ENCODE assay signal across 31 mouse cellular contexts in the genomic region with DNA sequence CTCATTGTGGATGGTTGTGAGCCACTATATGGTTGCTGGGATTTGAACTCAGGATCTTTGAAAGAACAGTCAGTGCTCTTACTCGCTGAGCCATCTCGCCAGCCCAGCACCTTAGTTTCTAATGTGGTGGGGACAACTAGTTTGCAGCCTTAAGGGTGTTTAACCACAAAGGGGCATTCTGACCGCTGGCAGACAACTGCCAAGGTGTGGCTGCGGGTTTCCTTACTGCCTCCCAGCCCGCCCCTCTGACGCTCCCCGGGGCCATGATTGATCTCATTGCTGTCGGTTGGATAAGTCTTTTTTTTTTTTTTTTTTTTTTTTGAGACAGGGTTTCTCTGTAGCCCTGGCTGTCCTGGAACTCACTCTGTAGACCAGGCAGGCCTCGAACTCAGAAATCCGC. TPM values are rescaled to one million over a fixed set of nuclear protein-coding genes. Genes with fewer than 3 reads are reported as not detected.
"Had no signal": no experiment of that assay in that cellular context is flagged by ENCODE, and none has a peak within 500 bp of the region (broad histone marks: within the 10 kb centered on the region; RNA-seq: fewer than 3 reads in every experiment).

No protein-coding gene starts in this region.

RNA-seq across cellular contexts. Expression of gene Gm11172, which starts 39.5 kb away (rescaled TPM):
- total RNA-seq: common myeloid progenitor, adult 5-6 weeks; forebrain, postnatal 0 days; gastrocnemius, adult 18-20 months; gastrocnemius, adult 8-10 months; gastrocnemius, postnatal 10 days; gastrocnemius, postnatal 14 days; gastrocnemius, postnatal 25 days; gastrocnemius, postnatal 36 days; gastrocnemius, postnatal 4 days; granulocyte monocyte progenitor cell, adult 5-6 weeks; heart, adult 18-20 months; heart, adult 2 months; heart, adult 8-10 months had no signal
- polyA plus RNA-seq: cerebellum, adult 2 months; cortical plate, adult 2 months; embryonic facial prominence, embryonic 10.5 days; embryonic facial prominence, embryonic 11.5 days; embryonic facial prominence, embryonic 12.5 days; embryonic facial prominence, embryonic 13.5 days; embryonic facial prominence, embryonic 14.5 days; embryonic facial prominence, embryonic 15.5 days; erythroblast, embryonic 14.5 days; forebrain, embryonic 10.5 days; forebrain, embryonic 11.5 days; forebrain, embryonic 12.5 days; forebrain, embryonic 13.5 days; forebrain, embryonic 14.5 days; forebrain, embryonic 15.5 days; forebrain, embryonic 16.5 days; forebrain, postnatal 0 days; frontal cortex, adult 2 months; gonadal fat pad, adult 2 months; heart, adult 2 months had no signal

RNA-seq across cellular contexts. Expression of gene Prm1, which starts 46.6 kb away (rescaled TPM):
- total RNA-seq: common myeloid progenitor, adult 5-6 weeks; forebrain, postnatal 0 days; gastrocnemius, adult 18-20 months; gastrocnemius, adult 8-10 months; gastrocnemius, postnatal 10 days; gastrocnemius, postnatal 14 days; gastrocnemius, postnatal 25 days; gastrocnemius, postnatal 36 days; gastrocnemius, postnatal 4 days; granulocyte monocyte progenitor cell, adult 5-6 weeks; heart, adult 18-20 months; heart, adult 2 months; heart, adult 8-10 months had no signal
- polyA plus RNA-seq: cerebellum, adult 2 months; cortical plate, adult 2 months; embryonic facial prominence, embryonic 11.5 days; embryonic facial prominence, embryonic 12.5 days; embryonic facial prominence, embryonic 13.5 days; embryonic facial prominence, embryonic 14.5 days; embryonic facial prominence, embryonic 15.5 days; erythroblast, embryonic 14.5 days; forebrain, embryonic 10.5 days; forebrain, embryonic 11.5 days; forebrain, embryonic 12.5 days; forebrain, embryonic 13.5 days; forebrain, embryonic 14.5 days; forebrain, embryonic 15.5 days; forebrain, embryonic 16.5 days; forebrain, postnatal 0 days; frontal cortex, adult 2 months had no signal

RNA-seq across cellular contexts. Expression of gene Prm2, which starts 56.3 kb away (rescaled TPM):
- total RNA-seq: common myeloid progenitor, adult 5-6 weeks; forebrain, postnatal 0 days; gastrocnemius, adult 18-20 months; gastrocnemius, adult 8-10 months; gastrocnemius, postnatal 10 days; gastrocnemius, postnatal 14 days; gastrocnemius, postnatal 25 days; gastrocnemius, postnatal 36 days; gastrocnemius, postnatal 4 days; granulocyte monocyte progenitor cell, adult 5-6 weeks; heart, adult 18-20 months; heart, adult 2 months; heart, adult 8-10 months had no signal
- polyA plus RNA-seq: cerebellum, adult 2 months; cortical plate, adult 2 months; embryonic facial prominence, embryonic 10.5 days; embryonic facial prominence, embryonic 11.5 days; embryonic facial prominence, embryonic 12.5 days; embryonic facial prominence, embryonic 13.5 days; embryonic facial prominence, embryonic 14.5 days; embryonic facial prominence, embryonic 15.5 days; erythroblast, embryonic 14.5 days; forebrain, embryonic 10.5 days; forebrain, embryonic 11.5 days; forebrain, embryonic 12.5 days; forebrain, embryonic 13.5 days; forebrain, embryonic 14.5 days; forebrain, embryonic 15.5 days; forebrain, embryonic 16.5 days; forebrain, postnatal 0 days; frontal cortex, adult 2 months had no signal
